Mouse (Mus musculus) E14TG2a.4 (cell line): ENCODE data around the gene Hspb6.

Experiments used
- CTCF ChIP-seq: conservative IDR thresholded peaks from 2 replicates; pipeline ENCODE4 v1.5.1; 2014; ENCODE audit warnings: low read length
- NANOG ChIP-seq: IDR thresholded peaks from 2 replicates; pipeline ENCODE4 v1.6.1; 2014; ENCODE audit warnings: borderline replicate concordance, low read length, mixed read lengths

GRCm38 (mm10) chr7:30564970-30565571 lies 13.1 kb downstream of the Hspb6 start, which contains the start of gene Igflr1:
- TF ChIP-seq CTCF = no peak
- TF ChIP-seq NANOG = no peak
